Mouse (Mus musculus) liver, postnatal 0 days (tissue): ENCODE data around the gene Asic3.

Experiments used
- CTCF ChIP-seq: sonication (generic); IDR thresholded peaks from 2 replicates; pipeline ENCODE4 v1.5.1; 2016; ENCODE audit warnings: antibody characterized with exemption, low read depth
- EP300 ChIP-seq: IDR thresholded peaks from 2 replicates; pipeline ENCODE4 v1.6.1; 2016; ENCODE audit warnings: antibody characterized with exemption, low read depth, mild to moderate bottlenecking

GRCm38 (mm10) chr5:24364508-24364907 is 48.7 kb upstream of the Asic3 start, which contains the start of gene Nos3:
- no peak for TF ChIP-seq CTCF
- no peak for TF ChIP-seq EP300
